Mouse (Mus musculus): ENCODE data around the gene Il1rapl2.

Il1rapl2 gene

GRCm38 (mm10) chrX:137570321-137571195 lies at the start of gene Il1rapl2:
Gene Il1rapl2, plus strand, starts transcription at chrX:137570608.
- no peak for TF ChIP-seq GATA4 (IDR thresholded peaks at IDR 0.05; ENCODE audit: insufficient replicate concordance, low read length)

- TF ChIP-seq GATA4 (IDR thresholded peaks at IDR 0.05; ENCODE audit: insufficient replicate concordance, low read length): no peak
These were observed 22.1 kb upstream of the Il1rapl2 start for GRCm38 (mm10) chrX:137548348-137548747.

DNA sequence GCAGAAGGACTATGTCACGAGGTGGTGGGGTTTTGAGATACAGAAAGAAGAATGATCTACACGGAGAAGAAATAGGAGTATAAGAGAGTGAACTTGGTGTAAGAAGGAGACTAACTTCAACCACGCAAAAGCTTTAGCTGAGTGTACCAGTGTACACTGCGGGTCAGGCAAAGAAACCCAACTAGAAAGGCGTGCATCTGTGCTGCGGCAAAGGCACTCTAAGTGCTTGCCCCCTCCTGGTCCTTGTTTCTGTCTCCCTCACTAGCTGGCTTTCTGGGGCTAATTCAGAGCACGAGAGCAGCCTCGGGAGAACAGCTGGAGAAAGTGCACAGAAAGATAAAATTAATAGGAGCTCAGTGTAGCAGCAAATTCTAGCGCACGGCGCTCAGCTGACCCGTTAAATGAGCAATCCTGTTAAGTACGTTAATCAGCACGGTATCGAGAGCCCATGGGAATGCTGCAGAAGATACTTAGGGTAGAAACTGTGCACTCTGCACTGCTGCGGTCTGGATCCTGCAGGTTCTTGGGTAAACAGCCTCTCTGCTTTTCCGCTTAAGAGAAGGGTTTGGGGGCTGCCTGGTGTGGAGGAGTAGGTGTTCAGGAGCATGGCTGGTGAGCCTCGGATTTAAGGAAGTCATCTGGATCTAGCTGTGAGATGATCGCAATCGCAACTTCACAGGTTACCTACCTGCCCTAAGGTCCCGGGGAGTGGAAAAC lies 778 bp upstream of the Il1rapl2 start:
- TF ChIP-seq GATA4 (IDR thresholded peaks at IDR 0.05; ENCODE audit: insufficient replicate concordance, low read length): no peak

DNA sequence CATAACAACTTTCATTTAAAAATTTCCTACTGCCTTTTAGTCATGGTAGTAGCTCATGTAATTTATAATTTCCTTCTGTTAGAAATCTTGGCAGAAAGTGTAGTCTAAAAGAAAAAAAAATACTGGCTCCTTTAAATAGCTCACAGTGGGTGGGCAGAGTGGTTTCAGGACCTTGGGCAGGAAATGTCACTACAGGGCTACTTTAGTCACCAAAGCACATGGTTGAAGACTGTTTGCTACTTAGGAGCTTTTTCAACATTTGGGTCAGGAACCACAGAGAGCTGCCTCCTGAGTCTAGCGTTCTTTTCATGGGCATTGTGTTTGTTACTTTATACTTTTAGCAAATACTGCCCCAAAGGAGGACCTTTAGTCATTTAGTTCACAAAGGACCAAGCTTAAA lies 12.2 kb downstream of the Il1rapl2 start:
- TF ChIP-seq GATA4 (IDR thresholded peaks at IDR 0.05; ENCODE audit: insufficient replicate concordance, low read length): no peak

- no peak for TF ChIP-seq GATA4 (IDR thresholded peaks at IDR 0.05; ENCODE audit: insufficient replicate concordance, low read length)
These were observed 50.3 kb downstream of the Il1rapl2 start for GRCm38 (mm10) chrX:137620697-137621096.

GRCm38 (mm10) chrX:137667011-137667410 lies 96.6 kb downstream of the Il1rapl2 start:
- TF ChIP-seq GATA4 (IDR thresholded peaks at IDR 0.05; ENCODE audit: insufficient replicate concordance, low read length): no peak

DNA sequence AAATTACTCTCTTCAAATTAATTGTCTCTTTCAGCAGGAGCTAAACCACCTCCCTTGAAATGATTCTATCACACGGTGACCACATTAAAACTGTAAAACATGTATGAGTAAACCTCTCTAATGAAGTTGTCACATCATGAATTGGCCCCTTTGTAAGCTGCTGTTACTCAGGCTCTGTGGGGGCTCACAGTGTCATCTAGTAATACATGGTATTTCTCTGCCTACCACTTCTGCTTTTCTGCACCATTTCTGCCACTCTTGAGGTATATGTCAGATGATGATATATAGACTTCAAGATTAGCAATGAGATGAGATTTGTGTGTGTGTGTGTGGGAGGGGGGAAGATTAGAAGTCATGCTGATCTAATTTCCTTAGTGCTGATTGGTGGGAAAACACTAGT lies 117.6 kb downstream of the Il1rapl2 start:
- no peak for TF ChIP-seq GATA4 (IDR thresholded peaks at IDR 0.05; ENCODE audit: insufficient replicate concordance, low read length)

DNA sequence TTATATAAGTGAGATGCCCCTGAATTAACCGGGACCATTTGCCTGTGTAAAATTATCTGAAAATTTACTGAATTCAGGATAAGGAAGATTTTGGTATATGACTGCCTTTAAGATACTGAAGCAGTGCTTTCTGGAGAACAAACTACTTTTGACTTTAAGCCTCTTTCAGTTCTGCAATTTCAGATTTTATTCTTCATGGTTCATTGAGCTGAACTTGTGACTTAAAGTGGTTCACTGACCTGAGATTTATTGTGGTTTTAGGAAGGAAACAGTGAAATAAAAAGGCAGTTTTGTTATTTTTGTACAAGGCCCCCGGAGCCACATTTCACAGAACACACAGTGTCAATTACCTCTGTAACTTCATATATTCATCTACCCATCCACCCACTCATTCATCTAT lies 129.6 kb downstream of the Il1rapl2 start:
- no peak for TF ChIP-seq GATA4 (IDR thresholded peaks at IDR 0.05; ENCODE audit: insufficient replicate concordance, low read length)

DNA sequence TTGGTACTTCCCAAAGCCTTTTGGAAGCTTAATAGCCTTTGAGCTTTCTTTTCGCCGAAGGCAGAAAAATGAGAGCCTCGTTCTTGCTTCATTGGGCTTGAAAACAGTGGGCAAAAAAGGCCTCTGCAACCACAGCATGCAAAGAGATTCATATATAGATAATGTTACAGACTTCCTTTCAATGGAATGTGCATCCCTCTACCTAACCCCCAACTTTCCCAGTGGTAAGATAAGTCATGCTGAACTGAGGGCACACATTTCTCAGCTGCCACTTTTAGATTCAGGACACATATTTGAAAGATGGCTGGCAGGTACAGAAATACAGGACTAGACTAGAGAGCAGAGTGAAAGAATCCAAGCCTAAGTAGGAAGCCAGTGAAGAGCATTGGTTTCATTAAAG lies 185.1 kb downstream of the Il1rapl2 start:
- no peak for TF ChIP-seq GATA4 (IDR thresholded peaks at IDR 0.05; ENCODE audit: insufficient replicate concordance, low read length)

DNA sequence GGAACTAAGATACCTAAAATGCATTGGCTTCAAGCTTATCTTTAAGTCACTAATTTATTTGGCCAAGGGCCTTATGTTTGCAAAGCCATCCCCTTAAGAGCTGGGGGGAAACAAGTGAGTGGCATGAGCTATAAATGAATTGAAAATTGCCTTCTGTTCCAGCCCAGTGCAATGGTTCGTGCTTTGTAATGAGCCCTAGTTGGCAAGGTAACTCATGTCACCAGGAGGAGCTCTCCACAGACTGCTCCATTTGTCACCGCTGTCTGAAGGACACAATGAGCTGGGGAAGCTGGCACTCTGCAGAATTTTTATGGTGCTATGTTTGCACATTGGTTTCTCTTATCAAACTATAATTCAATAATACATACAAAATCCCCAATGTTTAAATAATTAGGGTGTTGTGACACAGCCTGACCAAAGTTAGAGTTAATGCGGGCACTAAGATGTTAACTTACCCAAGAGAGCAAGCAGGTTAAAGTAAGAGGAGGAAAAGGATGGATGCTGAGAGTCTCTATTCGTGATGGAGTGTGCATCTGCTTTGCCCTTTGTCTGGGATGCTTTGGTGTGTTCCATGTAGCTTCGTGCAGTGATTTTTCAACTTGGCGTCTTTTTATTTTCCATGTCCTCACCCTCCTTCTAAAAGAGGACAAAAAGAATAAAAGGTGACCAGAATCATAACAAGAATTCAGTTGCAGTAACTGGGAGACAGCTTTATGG lies 235.2 kb downstream of the Il1rapl2 start:
- no peak for TF ChIP-seq GATA4 (IDR thresholded peaks at IDR 0.05; ENCODE audit: insufficient replicate concordance, low read length)

DNA sequence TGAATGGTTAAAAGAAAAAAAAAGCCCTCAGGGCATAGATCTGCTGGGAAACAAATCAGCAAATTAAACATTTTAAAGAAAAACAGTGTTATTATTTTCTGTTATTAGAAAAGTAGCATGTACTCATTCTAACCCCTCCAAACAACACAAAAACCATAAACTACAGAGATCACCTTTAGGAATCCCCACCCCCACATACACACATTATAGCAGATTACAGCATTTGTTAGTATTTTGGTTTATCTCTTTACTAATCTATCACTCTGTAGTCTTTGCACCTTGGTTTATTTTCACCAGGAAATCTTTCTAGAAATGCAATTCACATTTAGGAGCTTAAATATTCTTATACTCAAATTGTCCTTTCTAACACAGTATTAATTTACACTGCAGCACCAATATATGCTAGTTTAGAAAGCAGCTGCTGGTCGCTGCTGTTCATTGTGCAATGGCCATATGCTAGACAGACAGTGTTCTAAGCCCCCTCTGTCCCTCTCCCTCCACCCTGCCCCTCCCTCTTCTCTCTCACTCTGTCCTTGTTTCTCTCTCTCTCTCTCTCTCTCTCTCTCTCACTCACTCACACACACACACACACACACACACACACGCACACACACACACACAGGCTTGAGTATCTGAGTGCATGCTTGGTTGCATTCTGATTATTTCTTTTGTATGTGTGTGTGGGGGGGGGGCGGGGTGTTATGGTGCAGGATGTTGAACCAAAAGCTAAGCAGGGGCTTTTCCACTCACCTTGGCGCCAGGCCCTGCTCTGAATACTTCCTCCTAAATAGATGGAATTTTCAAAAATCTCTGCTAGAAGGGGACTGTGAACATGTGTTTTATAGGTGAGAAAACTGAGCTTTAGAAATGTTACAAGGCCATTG lies 236.1 kb downstream of the Il1rapl2 start:
- no peak for TF ChIP-seq GATA4 (IDR thresholded peaks at IDR 0.05; ENCODE audit: insufficient replicate concordance, low read length)

GRCm38 (mm10) chrX:137809526-137809925 lies 239.1 kb downstream of the Il1rapl2 start:
- TF ChIP-seq GATA4 (IDR thresholded peaks at IDR 0.05; ENCODE audit: insufficient replicate concordance, low read length): no peak

DNA sequence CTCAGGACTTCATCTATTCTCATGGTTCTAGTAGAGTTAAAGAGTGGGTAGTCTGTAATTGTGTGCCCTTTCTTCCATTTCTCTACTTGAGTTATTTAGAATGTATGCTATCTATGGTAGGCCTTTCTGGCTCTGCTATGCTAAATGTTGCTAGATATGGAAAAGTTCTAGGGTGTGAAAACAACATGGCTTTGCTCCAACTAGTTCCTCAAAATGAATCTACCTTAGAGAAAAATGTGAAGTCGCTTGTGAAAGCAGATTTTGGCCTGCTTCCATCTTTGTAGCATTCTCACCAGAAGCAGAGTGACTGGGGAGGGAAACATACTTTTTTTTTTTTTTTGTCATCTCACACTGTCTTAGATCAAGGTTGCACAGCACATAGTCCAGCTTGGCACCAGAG lies 241.7 kb downstream of the Il1rapl2 start:
- TF ChIP-seq GATA4 (IDR thresholded peaks at IDR 0.05; ENCODE audit: insufficient replicate concordance, low read length): no peak

GRCm38 (mm10) chrX:137848936-137849335 lies 278.5 kb downstream of the Il1rapl2 start:
- TF ChIP-seq GATA4 (IDR thresholded peaks at IDR 0.05; ENCODE audit: insufficient replicate concordance, low read length): no peak

DNA sequence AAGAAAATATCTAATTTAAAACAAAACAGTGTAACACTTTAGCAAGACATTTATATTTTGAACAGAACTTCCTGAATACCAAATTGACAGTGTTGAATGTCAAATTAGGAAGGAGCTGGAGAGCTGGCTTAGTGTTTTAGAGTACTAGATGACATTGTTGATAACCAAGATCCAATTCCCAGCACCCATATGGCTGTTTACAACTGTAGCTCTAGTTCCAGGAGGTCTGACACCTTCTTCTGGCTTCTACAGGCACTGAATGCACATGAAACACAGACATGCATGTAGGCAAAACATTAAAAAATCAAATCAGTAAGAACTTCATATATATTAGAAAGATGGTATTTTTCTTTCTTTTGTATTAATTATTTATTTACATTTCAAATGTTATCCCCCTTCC lies 353.1 kb downstream of the Il1rapl2 start:
- no peak for TF ChIP-seq GATA4 (IDR thresholded peaks at IDR 0.05; ENCODE audit: insufficient replicate concordance, low read length)

Data from liver, adult (tissue).